Comparison of ENCODE assay signal across 36 mouse cellular contexts in genomic region chr13:112584556-112585237, GRCm38 (mm10). TPM values are rescaled to one million over a fixed set of nuclear protein-coding genes. Genes with fewer than 3 reads are reported as not detected.
"Had no signal": no experiment of that assay in that cellular context is flagged by ENCODE, and none has a peak within 500 bp of the region (broad histone marks: within the 10 kb centered on the region; RNA-seq: fewer than 3 reads in every experiment).

No protein-coding gene starts in this region.

- ATAC-seq: liver, embryonic 12.5 days; liver, postnatal 0 days; lung, postnatal 0 days; midbrain, embryonic 13.5 days; midbrain, embryonic 15.5 days; midbrain, embryonic 16.5 days had no signal

- H3K27ac ChIP-seq: limb, embryonic 10.5 days; limb, embryonic 12.5 days; limb, embryonic 13.5 days; limb, embryonic 15.5 days; liver, embryonic 12.5 days; liver, embryonic 13.5 days; liver, embryonic 14.5 days; liver, embryonic 15.5 days; lung, embryonic 15.5 days; macrophage; midbrain, embryonic 10.5 days; midbrain, embryonic 12.5 days; midbrain, embryonic 13.5 days; midbrain, embryonic 15.5 days; neural tube, embryonic 12.5 days; neural tube, embryonic 13.5 days had no signal

- H3K27me3 ChIP-seq: limb, embryonic 12.5 days; limb, embryonic 15.5 days; liver, embryonic 13.5 days; liver, embryonic 15.5 days; lung, embryonic 15.5 days; megakaryocyte, embryonic 14.5 days; midbrain, embryonic 12.5 days; midbrain, embryonic 13.5 days; midbrain, embryonic 15.5 days; neural tube, embryonic 12.5 days; neural tube, embryonic 13.5 days had no signal

- H3K9me3 ChIP-seq: limb, embryonic 10.5 days; limb, embryonic 12.5 days; limb, embryonic 13.5 days; limb, embryonic 15.5 days; liver, embryonic 12.5 days; liver, embryonic 13.5 days; liver, embryonic 15.5 days; lung, embryonic 15.5 days; midbrain, embryonic 10.5 days; midbrain, embryonic 12.5 days; midbrain, embryonic 13.5 days; midbrain, embryonic 15.5 days; neural tube, embryonic 12.5 days; neural tube, embryonic 13.5 days had no signal

- H3K4me3 ChIP-seq: limb, embryonic 10.5 days; limb, embryonic 12.5 days; limb, embryonic 13.5 days; limb, embryonic 15.5 days; liver, embryonic 12.5 days; liver, embryonic 13.5 days; liver, embryonic 15.5 days; lung, embryonic 15.5 days; megakaryocyte, embryonic 14.5 days; midbrain, embryonic 10.5 days; midbrain, embryonic 12.5 days; midbrain, embryonic 13.5 days; midbrain, embryonic 15.5 days; myocyte; neural tube, embryonic 12.5 days; neural tube, embryonic 13.5 days had no signal

- H3K4me2 ChIP-seq: limb, embryonic 12.5 days; limb, embryonic 13.5 days; limb, embryonic 15.5 days; liver, embryonic 11.5 days; liver, embryonic 12.5 days; liver, embryonic 13.5 days; liver, embryonic 15.5 days; lung, embryonic 14.5 days; lung, embryonic 15.5 days; midbrain, embryonic 11.5 days; midbrain, embryonic 12.5 days; midbrain, embryonic 13.5 days; midbrain, embryonic 15.5 days; neural tube, embryonic 12.5 days; neural tube, embryonic 13.5 days had no signal

- H3K9ac ChIP-seq: limb, embryonic 12.5 days; limb, embryonic 13.5 days; limb, embryonic 15.5 days; liver, embryonic 12.5 days; liver, embryonic 13.5 days; liver, embryonic 14.5 days; liver, embryonic 15.5 days; liver, postnatal 0 days; lung, embryonic 14.5 days; lung, embryonic 15.5 days; midbrain, embryonic 12.5 days; midbrain, embryonic 13.5 days; midbrain, embryonic 15.5 days; neural tube, embryonic 12.5 days; neural tube, embryonic 13.5 days had no signal

- H3K4me1 ChIP-seq: liver, embryonic 13.5 days; liver, embryonic 15.5 days; lung, embryonic 15.5 days; megakaryocyte, embryonic 14.5 days; midbrain, embryonic 15.5 days; neural tube, embryonic 12.5 days had no signal

- DNase-seq: left cerebral cortex, postnatal 4 days; liver; liver, embryonic 13.5 days; liver, postnatal 0 days; lung, adult 18-20 months; lung, adult 2 months; lung, embryonic 14.5 days; lung, postnatal 10 days; lung, postnatal 14 days; lung, postnatal 36 days; lung, postnatal 4 days; midbrain, embryonic 14.5 days had no signal

- H3K36me3 ChIP-seq: limb, embryonic 10.5 days; limb, embryonic 12.5 days; limb, embryonic 13.5 days; limb, embryonic 15.5 days; liver, embryonic 12.5 days; liver, embryonic 13.5 days; liver, embryonic 15.5 days; lung, embryonic 15.5 days; midbrain, embryonic 10.5 days; midbrain, embryonic 12.5 days; midbrain, embryonic 13.5 days; midbrain, embryonic 15.5 days; neural tube, embryonic 12.5 days; neural tube, embryonic 13.5 days had no signal

RNA-seq across cellular contexts. Expression of gene Il31ra, which starts 9.5 kb away (rescaled TPM):
- total RNA-seq: left cerebral cortex, postnatal 4 days; liver, adult 2 months had no signal
- polyA plus RNA-seq: limb, embryonic 11.5 days; limb, embryonic 12.5 days; liver, adult 2 months; lung, embryonic 14.5 days; lung, embryonic 15.5 days; lung, embryonic 16.5 days; lung, postnatal 0 days; macrophage; midbrain, embryonic 10.5 days; midbrain, embryonic 11.5 days; midbrain, embryonic 12.5 days; midbrain, embryonic 13.5 days; midbrain, embryonic 14.5 days; midbrain, embryonic 15.5 days; myocyte had no signal
